Mouse (Mus musculus) kidney, adult 18-20 months (tissue): ENCODE results near the gene Hsf2bp.

Experiments used
- DNase-seq: peaks from one replicate; pipeline ENCODE4 v3.0.0; 2021

Hsf2bp gene

GRCm38 (mm10) chr17:32028301-32028700 is 7.8 kb downstream of the Hsf2bp start:
- DNase-seq: no peak

GRCm38 (mm10) chr17:32027666-32028065 is 8.5 kb downstream of the Hsf2bp start:
- DNase-seq: peak; percentile 12

- peak; percentile 73 for DNase-seq
Observed at GRCm38 (mm10) chr17:32025386-32025785, 10.8 kb downstream of the Hsf2bp start.

GRCm38 (mm10) chr17:32024671-32025073 is 11.5 kb downstream of the Hsf2bp start:
- peak; percentile 59 for DNase-seq

GRCm38 (mm10) chr17:32023088-32023487 is 13.1 kb downstream of the Hsf2bp start:
- DNase-seq: peak; percentile 16

GRCm38 (mm10) chr17:32022551-32022950 is 13.6 kb downstream of the Hsf2bp start:
- peak; percentile 45 for DNase-seq

GRCm38 (mm10) chr17:32021981-32022380 is 14.2 kb downstream of the Hsf2bp start:
- peak; percentile 45 for DNase-seq

- DNase-seq: no peak
Observed at GRCm38 (mm10) chr17:32018127-32018894, 17.8 kb downstream of the Hsf2bp start.

- no peak for DNase-seq
Observed at GRCm38 (mm10) chr17:32016481-32016880, 19.7 kb downstream of the Hsf2bp start.

- no peak for DNase-seq
Observed at GRCm38 (mm10) chr17:32013659-32014058, 22.5 kb downstream of the Hsf2bp start.

- no peak for DNase-seq
Observed at GRCm38 (mm10) chr17:32012254-32012653, 23.9 kb downstream of the Hsf2bp start.

- no peak for DNase-seq
Observed at GRCm38 (mm10) chr17:32011694-32012093, 24.5 kb downstream of the Hsf2bp start.

GRCm38 (mm10) chr17:32006800-32007199 is 29.3 kb downstream of the Hsf2bp start:
- peak; percentile 28 for DNase-seq

- no peak for DNase-seq
Observed at GRCm38 (mm10) chr17:32003251-32003650, 32.9 kb downstream of the Hsf2bp start.

GRCm38 (mm10) chr17:31998351-31998750 is 37.8 kb downstream of the Hsf2bp start:
- DNase-seq: no peak

GRCm38 (mm10) chr17:31996331-31996730 is 39.8 kb downstream of the Hsf2bp start:
- DNase-seq: no peak

GRCm38 (mm10) chr17:31995784-31996183 is 40.4 kb downstream of the Hsf2bp start:
- DNase-seq: no peak

- no peak for DNase-seq
Observed at GRCm38 (mm10) chr17:31994132-31994531, 42.0 kb downstream of the Hsf2bp start.

GRCm38 (mm10) chr17:31993354-31993753 is 42.8 kb downstream of the Hsf2bp start:
- no peak for DNase-seq

- no peak for DNase-seq
Observed at GRCm38 (mm10) chr17:31992004-31992403, 44.1 kb downstream of the Hsf2bp start.

- DNase-seq: no peak
Observed at GRCm38 (mm10) chr17:31989035-31989434, 47.1 kb downstream of the Hsf2bp start.

- DNase-seq: no peak
Observed at GRCm38 (mm10) chr17:31986915-31987314, 49.2 kb downstream of the Hsf2bp start.

- no peak for DNase-seq
Observed at GRCm38 (mm10) chr17:31983491-31983890, 52.7 kb downstream of the Hsf2bp start.

- DNase-seq: peak; percentile 76
Observed at GRCm38 (mm10) chr17:31982326-31983190, 53.6 kb downstream of the Hsf2bp start.
